Mouse (Mus musculus): ENCODE results near the gene Acad12.

Acad12 gene

DNA sequence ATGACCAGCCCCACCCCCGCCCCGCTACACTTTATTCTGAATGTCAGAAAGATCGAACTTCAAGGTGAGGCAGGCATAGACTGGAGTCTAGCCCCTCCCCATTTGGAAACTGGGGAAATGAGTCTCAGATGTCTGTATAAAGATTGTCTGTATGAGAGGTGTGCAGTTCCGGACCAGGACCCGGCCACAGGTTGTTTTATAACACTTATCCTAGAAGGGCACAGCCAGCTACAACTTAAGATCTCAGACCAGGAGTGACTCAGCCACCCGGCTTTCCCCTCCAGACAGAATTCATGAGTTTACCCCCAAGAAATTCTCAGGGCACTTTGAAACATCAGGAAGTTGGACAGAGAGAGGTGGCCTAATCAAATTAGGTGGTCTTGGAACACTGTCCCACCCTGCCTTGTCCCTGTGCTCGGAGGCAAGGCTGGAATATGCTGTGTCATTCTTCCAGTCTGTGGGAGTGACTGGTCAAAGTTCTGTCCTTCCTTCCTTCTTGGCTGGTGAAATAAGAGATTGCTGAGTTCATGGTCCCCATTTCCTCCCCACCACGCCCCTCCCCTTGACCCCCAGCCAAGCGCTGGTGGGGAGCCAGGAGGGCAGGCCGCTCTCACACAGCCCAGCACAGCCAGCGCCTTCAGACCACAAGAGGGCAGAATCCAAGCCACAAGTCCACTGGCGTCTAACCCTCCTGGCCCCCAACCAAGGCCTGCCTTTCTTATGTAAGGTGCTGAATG lies 34.8 kb downstream of the Acad12 start:
- DNase-seq (ENCODE audit: low spot score): peak; percentile 99

DNA sequence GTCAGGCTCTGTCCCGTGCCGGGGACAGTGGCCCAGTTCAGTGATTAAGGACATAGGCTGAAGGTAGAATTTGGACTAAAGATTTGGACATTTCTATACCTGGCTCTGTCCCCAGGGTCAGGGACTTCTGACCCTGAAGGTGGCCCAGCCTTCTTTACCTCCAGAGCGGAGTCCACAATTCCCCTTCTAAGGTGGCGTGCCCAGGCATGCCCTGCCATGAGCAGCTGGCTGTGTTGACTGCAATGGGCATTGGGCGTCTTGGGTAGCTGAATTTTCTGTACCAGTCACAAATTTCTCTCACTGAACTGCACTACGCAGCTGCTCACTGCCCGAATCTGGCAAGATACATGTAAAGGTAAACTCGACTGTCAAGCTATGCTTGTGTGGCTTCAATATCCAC lies 36.8 kb downstream of the Acad12 start:
- no peak for DNase-seq (ENCODE audit: low spot score)

DNA sequence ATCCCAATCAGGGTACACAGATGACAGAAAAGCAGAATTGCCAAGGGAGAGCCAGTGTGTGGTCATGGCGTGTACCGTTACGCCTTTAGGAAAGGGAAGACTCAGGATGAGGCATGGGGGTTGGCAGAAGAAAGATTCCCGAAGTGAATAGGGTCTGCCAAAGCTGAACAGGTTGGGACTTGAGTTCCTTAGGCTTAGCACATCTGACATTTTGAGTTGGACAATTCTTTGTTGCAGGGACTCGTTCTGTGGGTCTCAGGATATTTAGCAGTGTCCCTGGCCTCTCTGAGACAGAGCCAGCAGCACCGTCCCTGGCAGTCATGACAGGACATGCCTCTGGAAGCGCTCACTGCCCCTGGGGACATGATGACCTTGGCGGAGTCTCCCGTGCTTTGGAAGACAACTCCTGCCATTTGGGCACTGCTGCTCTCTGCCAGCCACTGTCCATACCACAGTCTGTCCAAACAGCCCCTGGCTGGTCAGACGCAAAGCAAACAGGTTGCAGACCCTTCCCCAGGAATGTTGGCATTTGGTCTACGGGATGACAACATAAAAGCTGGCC lies 41.7 kb downstream of the Acad12 start:
- DNase-seq (ENCODE audit: low spot score): no peak

DNA sequence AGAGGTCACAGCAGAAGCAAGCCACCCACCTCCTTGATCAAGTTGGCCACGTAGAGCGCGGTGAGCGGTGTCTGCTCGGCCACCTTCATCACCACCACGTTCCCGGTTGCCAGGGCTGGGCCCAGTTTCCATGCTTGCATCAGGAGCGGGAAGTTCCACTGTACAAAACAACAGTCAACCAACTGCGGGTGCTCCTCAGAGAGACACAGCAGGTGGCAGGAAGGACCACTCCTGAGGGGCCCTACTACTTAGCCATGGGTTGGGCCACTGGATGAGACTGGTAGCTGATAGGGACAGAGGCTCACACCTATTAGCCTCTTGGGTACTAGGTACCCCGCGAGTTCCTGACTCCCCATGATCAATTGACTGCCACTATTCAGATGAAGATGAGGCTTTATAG lies 42.9 kb downstream of the Acad12 start:
- DNase-seq (ENCODE audit: low spot score): no peak

DNA sequence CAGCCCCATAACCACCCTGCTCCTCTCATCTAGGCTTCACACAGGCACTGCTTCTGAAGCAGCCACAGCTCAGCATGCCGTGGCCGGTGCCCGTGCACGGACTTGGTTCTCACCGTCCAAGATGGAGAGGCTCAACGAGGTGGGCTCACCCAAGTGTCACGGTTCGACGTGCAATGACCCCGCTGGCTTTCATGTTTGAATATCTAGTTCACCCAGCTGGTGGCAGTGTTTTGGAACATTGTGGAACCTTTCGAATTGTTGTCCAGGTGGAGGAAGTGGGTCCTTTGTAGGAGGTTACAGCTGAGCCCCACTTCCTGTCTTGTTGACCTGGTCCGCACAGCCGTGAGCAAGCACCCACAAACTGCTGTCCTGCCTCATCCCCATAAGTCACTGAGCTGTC lies 44.6 kb downstream of the Acad12 start:
- no peak for DNase-seq (ENCODE audit: low spot score)

DNA sequence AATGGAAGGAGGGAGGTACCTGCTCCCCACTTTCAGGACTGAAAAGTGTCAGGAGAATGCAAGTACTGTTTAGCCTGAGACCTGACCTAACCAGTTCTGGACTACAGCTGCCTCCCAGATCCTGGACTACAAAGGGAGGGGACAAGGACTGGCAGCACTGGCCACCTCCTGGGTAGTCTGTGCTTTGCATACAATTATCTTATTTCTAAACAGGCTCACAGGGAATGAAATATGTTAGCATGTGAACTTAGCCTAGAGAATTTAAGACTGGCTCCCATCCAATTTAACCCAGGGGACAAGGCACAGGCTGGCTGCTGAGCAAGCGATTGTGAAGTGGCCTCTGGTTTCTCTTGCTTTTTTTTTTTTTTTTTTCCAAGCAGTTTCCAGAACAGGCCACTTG lies 48.0 kb downstream of the Acad12 start:
- peak; percentile 74 for DNase-seq (ENCODE audit: low spot score)

DNA sequence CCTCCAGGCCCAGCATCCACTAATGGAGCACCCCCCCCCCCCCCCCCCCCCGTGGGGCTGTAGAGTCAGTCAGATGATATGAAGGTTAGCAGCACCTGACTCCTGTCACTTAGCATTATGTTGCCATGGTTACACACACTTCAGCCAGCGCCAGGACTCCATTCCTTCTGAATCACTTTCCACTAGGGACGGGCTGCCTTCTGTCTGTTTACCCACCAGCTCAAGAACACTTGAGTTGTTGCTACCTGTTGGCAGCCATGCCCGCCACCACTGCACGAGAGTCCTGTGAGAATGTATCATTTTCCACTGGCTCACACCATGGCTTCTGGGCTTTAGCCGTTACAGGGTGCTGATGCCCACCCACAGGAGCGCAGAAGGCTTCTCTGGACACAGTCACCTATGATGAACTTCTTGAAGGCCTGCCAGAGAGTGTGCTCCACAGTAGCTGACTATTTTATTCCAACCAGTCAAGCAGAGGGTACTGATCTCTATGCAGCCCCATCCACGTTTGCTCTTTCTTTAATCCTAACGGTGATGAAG lies 48.8 kb downstream of the Acad12 start:
- DNase-seq (ENCODE audit: low spot score): no peak

DNA sequence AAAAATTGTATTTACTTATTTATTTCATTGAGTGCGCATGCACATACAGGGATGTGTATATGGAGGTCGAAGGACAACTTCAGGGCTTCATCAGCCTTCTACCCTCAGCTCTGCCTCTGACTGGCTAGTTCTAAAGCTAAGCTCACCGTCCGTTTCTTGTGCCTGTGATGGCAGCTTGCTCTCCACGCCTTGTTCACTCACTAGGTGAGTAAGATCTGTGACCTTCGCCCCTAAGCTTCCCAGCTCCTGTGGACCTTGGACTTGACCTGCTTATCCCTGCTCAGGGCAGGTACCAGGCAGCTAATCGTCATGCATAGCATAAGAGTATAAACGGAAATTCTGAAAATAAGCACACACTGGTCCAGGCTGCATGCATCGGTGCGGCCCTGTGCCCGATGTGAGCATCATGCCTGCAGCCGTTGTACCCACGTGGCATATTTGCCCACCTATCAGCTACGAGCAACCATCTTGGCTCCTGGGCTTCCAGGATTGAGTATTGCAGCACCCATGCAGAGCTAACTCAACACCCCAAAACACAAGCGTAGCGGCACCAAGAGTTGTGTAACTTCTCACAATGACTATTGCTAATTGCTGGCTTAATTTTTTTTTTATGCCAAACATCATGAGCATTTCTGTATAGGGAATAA lies 52.6 kb downstream of the Acad12 start:
- no peak for DNase-seq (ENCODE audit: low spot score)

DNA sequence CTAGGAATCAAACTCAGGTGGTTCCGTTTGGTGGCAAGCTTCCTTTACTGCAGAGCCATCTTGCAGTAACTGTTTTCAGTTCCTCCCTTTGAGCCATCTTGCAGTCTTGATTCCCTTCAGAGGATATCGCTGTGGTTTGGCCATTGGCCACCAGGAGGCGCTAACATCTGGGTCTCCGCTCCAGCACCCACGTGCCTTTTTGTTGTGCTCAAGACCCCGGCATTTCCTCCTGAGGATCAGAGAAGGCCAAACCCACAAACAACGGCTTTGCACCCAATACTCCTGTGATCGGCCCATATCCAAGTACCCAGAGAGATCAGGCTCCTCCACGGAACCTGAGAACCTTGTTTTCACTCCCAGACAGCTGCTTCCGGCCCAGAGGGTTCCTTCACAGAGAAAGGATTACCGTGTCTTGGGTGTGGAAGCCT lies 54.3 kb downstream of the Acad12 start:
- peak; percentile 76 for DNase-seq (ENCODE audit: low spot score)

DNA sequence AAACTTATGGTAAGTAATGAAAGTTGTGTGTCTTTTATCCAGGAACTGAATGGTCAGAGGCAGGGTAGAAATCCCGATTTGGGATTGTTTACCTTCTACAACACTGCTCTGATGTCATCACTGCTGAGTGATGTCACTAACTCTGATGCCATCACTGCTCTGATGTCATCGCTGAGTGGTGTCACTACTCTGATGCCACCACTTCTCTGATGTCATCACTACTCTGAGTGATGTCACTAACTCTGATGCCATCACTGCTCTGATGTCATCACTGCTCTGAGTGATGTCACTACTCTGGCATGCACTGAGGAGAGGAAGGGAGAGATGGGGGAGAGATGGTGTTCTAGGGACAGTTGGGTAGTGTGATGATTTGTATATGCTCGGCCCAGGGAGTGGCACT lies 56.3 kb downstream of the Acad12 start:
- DNase-seq (ENCODE audit: low spot score): no peak

DNA sequence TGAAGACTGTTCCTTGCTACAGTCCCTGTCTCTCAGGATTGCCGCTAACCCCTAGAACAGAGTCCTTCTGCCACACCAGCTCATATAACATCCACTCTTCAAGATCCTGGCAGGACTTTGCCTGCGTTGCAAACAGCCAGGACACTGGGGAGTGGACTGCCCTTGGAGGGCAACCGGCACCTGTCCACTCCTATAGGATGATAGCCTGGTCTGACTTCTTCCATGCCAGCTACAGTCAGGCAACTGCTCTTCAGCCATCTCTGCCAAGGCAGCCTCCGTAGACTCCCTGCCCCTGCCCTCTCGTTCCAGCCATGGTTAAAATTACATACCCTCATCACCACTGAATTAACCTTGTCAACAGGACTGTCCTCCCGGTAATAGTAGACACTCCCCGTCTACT lies 69.5 kb downstream of the Acad12 start:
- no peak for DNase-seq (ENCODE audit: low spot score)

DNA sequence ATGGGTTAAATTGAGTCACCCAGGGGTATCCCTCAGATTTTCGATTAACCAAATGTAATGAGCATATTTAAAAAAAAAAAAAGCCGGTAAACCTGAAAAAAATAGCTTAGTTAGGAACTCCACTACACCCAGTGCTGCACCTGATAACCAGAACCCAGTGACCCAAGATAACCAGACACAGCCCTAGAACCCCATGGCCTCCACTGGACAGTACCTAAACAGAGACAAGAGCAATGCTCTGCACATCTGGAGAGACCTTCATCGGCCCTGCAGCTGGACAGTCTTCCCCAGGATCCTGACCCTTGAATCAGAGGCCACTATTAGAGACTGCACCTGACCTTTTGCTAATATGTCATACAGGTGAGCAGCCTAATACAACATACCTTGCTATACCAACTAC lies 71.7 kb downstream of the Acad12 start:
- DNase-seq (ENCODE audit: low spot score): no peak
